Mouse (Mus musculus) neural tube, embryonic 14.5 days (tissue): ENCODE data around the gene Calhm2. TPM values are rescaled to one million over a fixed set of nuclear protein-coding genes. Genes with fewer than 3 reads are reported as not detected.

Experiments
- ATAC-seq: fragments of 200-750 bp; cut with Nextera tagmentation; 2 replicates; pipeline ENCODE4 v1.8.0; 2017; ENCODE audit warnings: low read depth, mild to moderate bottlenecking, moderate TSS enrichment, moderate library complexity
- H3K27ac ChIP-seq: fragments of 300-500 bp; sonication (generic); 2 replicates; pipeline ENCODE4 v1.5.1; 2014; ENCODE audit warnings: low read depth, mild to moderate bottlenecking, control low read depth, low read length, moderate library complexity, mixed read lengths
- H3K27me3 ChIP-seq: fragments of 300-500 bp; sonication (generic); 2 replicates; pipeline ENCODE4 v1.6.1; 2014; ENCODE audit warnings: low read length; ENCODE audit not compliant: control insufficient read depth, insufficient read depth
- H3K36me3 ChIP-seq: fragments of 300-500 bp; sonication (generic); 2 replicates; pipeline ENCODE4 v1.6.1; 2014; ENCODE audit warnings: low read length, mixed read lengths; ENCODE audit not compliant: control insufficient read depth, insufficient read depth
- H3K4me1 ChIP-seq: fragments of 300-500 bp; sonication (generic); 2 replicates; pipeline ENCODE4 v1.6.1; 2014; ENCODE audit warnings: low read length; ENCODE audit not compliant: control insufficient read depth, insufficient read depth
- H3K4me2 ChIP-seq: fragments of 300-500 bp; sonication (generic); 2 replicates; pipeline ENCODE4 v1.6.1; 2014; ENCODE audit warnings: mild to moderate bottlenecking, low read depth, low read length, control low read depth
- H3K4me3 ChIP-seq: fragments of 300-500 bp; sonication (generic); 2 replicates; pipeline ENCODE4 v1.5.1; 2014; ENCODE audit warnings: low read depth, low read length, control low read depth, mixed read lengths
- H3K9ac ChIP-seq: fragments of 300-500 bp; sonication (generic); replicated peaks from 2 replicates; pipeline ENCODE4 v1.6.1; 2014; ENCODE audit warnings: low read depth, mild to moderate bottlenecking, control low read depth, low read length, mixed read lengths
- H3K9me3 ChIP-seq: fragments of 300-500 bp; sonication (generic); 2 replicates; pipeline ENCODE4 v1.6.1; 2016; ENCODE audit warnings: low read length; ENCODE audit not compliant: control insufficient read depth
- WGBS: fragments of 180-500 bp; shearing (Covaris S2); extraction: QIAGEN DNeasy Blood & Tissue Kit; methylation state at CpG from one replicate; pipeline ENCODE4 v1.1.7; 2014; 5-methylcytosine and 5-hydroxymethylcytosine counted together
- polyA plus RNA-seq: library from polyadenylated mRNA; unstranded; fragments of >200 nt; fragmentation: Nextera tagmentation; extraction: Ambion mirVana; gene quantifications from 2 replicates; pipeline ENCODE4 v1.2.1, GENCODE M21; 2014

Calhm2 gene
- polyA plus RNA-seq, 1 experiment from 2014 or later: 0.28 TPM

GRCm38 (mm10) chr19:47118634-47119033 lies 19.5 kb downstream of the Calhm2 start:
- H3K9me3 ChIP-seq: no peaks in the 10 kb centered on the region
- H3K36me3 ChIP-seq: peaks cover 27% of the 10 kb centered on the region
- H3K4me2 ChIP-seq: no peak overlapping the region
- no peak for ATAC-seq
- WGBS: 93% methylated on average over 2 of the region's 2 CpGs
- H3K4me1 ChIP-seq: no peaks in the 10 kb centered on the region
- no peak overlapping the region for H3K27ac ChIP-seq
- H3K27me3 ChIP-seq: no peaks in the 10 kb centered on the region
- H3K9ac ChIP-seq: no peak overlapping the region
- H3K4me3 ChIP-seq: no peak overlapping the region

GRCm38 (mm10) chr19:47104641-47105271 lies 33.3 kb downstream of the Calhm2 start:
- no peak overlapping the region for H3K27ac ChIP-seq
- H3K4me1 ChIP-seq: no peaks in the 10 kb centered on the region
- no peak overlapping the region for H3K4me2 ChIP-seq
- no peak overlapping the region for H3K4me3 ChIP-seq
- H3K9ac ChIP-seq: no peak overlapping the region
- WGBS: 93% methylated on average over 9 of the region's 9 CpGs
- H3K27me3 ChIP-seq: no peaks in the 10 kb centered on the region
- peaks cover 80% of the 10 kb centered on the region for H3K36me3 ChIP-seq
- ATAC-seq: no peak
- H3K9me3 ChIP-seq: no peaks in the 10 kb centered on the region

- no peaks in the 10 kb centered on the region for H3K27me3 ChIP-seq
- no peak overlapping the region for H3K27ac ChIP-seq
- H3K4me1 ChIP-seq: no peaks in the 10 kb centered on the region
- H3K9me3 ChIP-seq: no peaks in the 10 kb centered on the region
- H3K36me3 ChIP-seq: peaks cover 75% of the 10 kb centered on the region
- H3K9ac ChIP-seq: no peak overlapping the region
- H3K4me3 ChIP-seq: no peak overlapping the region
- no peak for ATAC-seq
- H3K4me2 ChIP-seq: no peak overlapping the region
- 98% methylated on average over 5 of the region's 5 CpGs for WGBS
Measured at GRCm38 (mm10) chr19:47101080-47101479, 37.0 kb downstream of the Calhm2 start.

- H3K27ac ChIP-seq: peak within 1 kb of the TSS; percentile 83
- H3K4me3 ChIP-seq: peak within 1 kb of the TSS; percentile 94
- peaks cover 16% of the 10 kb centered on the region for H3K4me1 ChIP-seq
- H3K9me3 ChIP-seq: no peaks in the 10 kb centered on the region
- H3K27me3 ChIP-seq: no peaks in the 10 kb centered on the region
- peak within 1 kb of the TSS; percentile 95 for H3K9ac ChIP-seq
- H3K4me2 ChIP-seq: peak within 1 kb of the TSS; percentile 67
- under 1% methylated on average over 56 of the region's 56 CpGs for WGBS
- H3K36me3 ChIP-seq: peaks cover 23% of the 10 kb centered on the region
- ATAC-seq: peak; percentile 100
Measured at GRCm38 (mm10) chr19:47090550-47091156, 47.4 kb downstream of the Calhm2 start, which contains the start of the genes Usmg5 and Pdcd11. Gene Usmg5 (minus strand): TSS chr19:47090647. Gene Pdcd11 (plus strand): TSS chr19:47090768.

- Histone ChIP-seq H3K9ac (peak overlapping the region; percentile 95), H3K4me2 (peak overlapping the region; percentile 67), H3K4me1 (peaks cover 16% of the 10 kb centered on the region), H3K9me3 (no peaks in the 10 kb centered on the region), H3K36me3 (peaks cover 21% of the 10 kb centered on the region), H3K27me3 (no peaks in the 10 kb centered on the region), H3K27ac (peak overlapping the region; percentile 83), H3K4me3 (peak overlapping the region; percentile 94)
- peak; percentile 82 for ATAC-seq
- WGBS: 2% methylated on average over 36 of the region's 36 CpGs
Measured at GRCm38 (mm10) chr19:47089718-47090525, 48.2 kb downstream of the Calhm2 start.

GRCm38 (mm10) chr19:47088226-47088625 lies 49.9 kb downstream of the Calhm2 start:
- H3K9me3 ChIP-seq: no peaks in the 10 kb centered on the region
- H3K9ac ChIP-seq: no peak overlapping the region
- ATAC-seq: no peak
- no peak overlapping the region for H3K4me3 ChIP-seq
- H3K4me2 ChIP-seq: no peak overlapping the region
- peaks cover 16% of the 10 kb centered on the region for H3K4me1 ChIP-seq
- peaks cover 26% of the 10 kb centered on the region for H3K36me3 ChIP-seq
- H3K27ac ChIP-seq: no peak overlapping the region
- no peaks in the 10 kb centered on the region for H3K27me3 ChIP-seq
- 89% methylated on average over 3 of the region's 3 CpGs for WGBS

- Histone ChIP-seq H3K27me3 (no peaks in the 10 kb centered on the region; the same call in 1 of the 2 replicates), H3K9me3 (no peaks in the 10 kb centered on the region), H3K4me1 (peaks cover 3% of the 10 kb centered on the region; the same call in 1 of the 2 replicates), H3K36me3 (peaks cover 16% of the 10 kb centered on the region; the same call in 1 of the 2 replicates), H3K4me2 (peak overlapping the region; percentile 54), H3K27ac (peak overlapping the region; percentile 84), H3K9ac (peak overlapping the region; percentile 80), H3K4me3 (peak overlapping the region; percentile 98)
- ATAC-seq: peak; percentile 93
- under 1% methylated on average over 55 of the region's 72 CpGs for WGBS
Measured at GRCm38 (mm10) chr19:47067924-47068611, 70.0 kb downstream of the Calhm2 start.

GRCm38 (mm10) chr19:47067096-47067882 lies 70.8 kb downstream of the Calhm2 start, which contains the start of gene Taf5:
Gene Taf5 (plus strand): TSS chr19:47067746.
- Histone ChIP-seq H3K4me1 (peaks cover 3% of the 10 kb centered on the region; the same call in 1 of the 2 replicates), H3K4me2 (peak within 1 kb of the TSS; percentile 54), H3K9ac (peak within 1 kb of the TSS; percentile 80), H3K4me3 (peak within 1 kb of the TSS; percentile 98), H3K27ac (peak within 1 kb of the TSS; percentile 84), H3K36me3 (peaks cover 12% of the 10 kb centered on the region; the same call in 1 of the 2 replicates), H3K27me3 (no peaks in the 10 kb centered on the region; the same call in 1 of the 2 replicates), H3K9me3 (no peaks in the 10 kb centered on the region)
- ATAC-seq: peak; percentile 74
- WGBS: 12% methylated on average over 46 of the region's 49 CpGs
